Mouse (Mus musculus): ENCODE results near the gene Arid3b.

- TF ChIP-seq CTCF (IDR thresholded peaks at IDR 0.05; ENCODE audit: borderline replicate concordance, control insufficient read depth, extremely low read depth, insufficient read depth, low read length, poor library complexity) (no peak), POLR2A (IDR thresholded peaks at IDR 0.05; ENCODE audit: control insufficient read depth, extremely low read depth, insufficient read depth, low read length, poor library complexity) (no peak)
Measured at GRCm38 (mm10) chr9:57854280-57854679, 17.7 kb upstream of the Arid3b start.
